Mouse (Mus musculus): ENCODE measurements at regions not wholly inside any gene's neighbourhood (a gene's known extent, or its start where the extent isn't known, plus 50 kb on each side); places are given as distances from the start of the nearest gene placed in this dataset.

DNA sequence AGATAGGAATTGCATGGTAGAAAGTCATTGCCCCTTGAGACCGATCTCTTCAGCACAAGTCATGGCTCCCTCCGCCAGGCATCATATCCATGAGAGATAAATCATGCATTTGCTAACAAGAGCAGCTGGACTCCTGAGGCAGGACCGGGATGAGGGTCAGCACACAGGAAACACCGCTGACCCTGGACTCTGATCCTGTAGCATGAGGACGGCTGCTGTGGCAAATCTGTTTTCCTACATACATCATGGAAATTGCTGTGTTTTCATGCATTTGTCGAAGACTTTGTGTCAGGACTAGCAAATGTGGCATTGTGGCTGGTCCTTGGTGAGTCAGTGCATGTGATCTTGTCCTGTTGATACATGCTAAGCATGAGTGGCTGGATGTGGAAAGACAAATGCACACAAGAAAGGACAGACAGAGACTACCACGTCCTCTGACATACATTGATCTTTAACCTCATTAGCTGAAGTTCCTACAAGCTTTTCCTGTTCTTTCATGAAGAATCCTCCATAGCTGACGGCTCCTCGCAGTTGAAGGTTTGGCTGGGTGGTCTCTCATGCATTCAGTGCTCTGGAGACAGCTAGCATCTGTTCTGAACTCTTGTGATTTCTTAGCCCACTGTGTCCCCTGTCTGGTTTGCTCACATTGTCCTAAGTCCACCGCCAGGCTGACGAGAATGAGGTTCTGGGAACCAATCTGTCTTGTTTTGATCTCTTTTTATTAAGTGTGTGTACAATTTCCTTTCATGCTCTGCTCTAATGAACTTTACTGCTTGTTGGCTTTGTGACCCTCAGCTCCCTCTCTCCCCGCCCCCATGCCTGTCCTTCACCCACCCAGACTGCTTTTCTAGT, 90.8 kb upstream of the Ednra start:
- no peak for TF ChIP-seq POLR2A (IDR thresholded peaks at IDR 0.05; ENCODE audit: extremely low read depth, insufficient read depth, low read length)
- no peak for TF ChIP-seq CTCF (IDR thresholded peaks at IDR 0.05; ENCODE audit: low read depth, low read length)
